Mouse (Mus musculus) erythroblast, embryonic 14.5 days (primary cell): ENCODE results near the gene Cmtr1. TPM values are rescaled to one million over a fixed set of nuclear protein-coding genes. Genes with fewer than 3 reads are reported as not detected.

Source experiments
- H3K27me3 ChIP-seq: 2 replicates; pipeline ENCODE4 v1.6.1; 2012; ENCODE audit warnings: inconsistent platforms; ENCODE audit not compliant: control insufficient read depth
- H3K36me3 ChIP-seq: 2 replicates; pipeline ENCODE4 v1.6.1; 2012; ENCODE audit warnings: mild to moderate bottlenecking, inconsistent platforms; ENCODE audit not compliant: control insufficient read depth
- H3K4me1 ChIP-seq: 2 replicates; pipeline ENCODE4 v1.6.1; 2012; ENCODE audit warnings: inconsistent platforms; ENCODE audit not compliant: control insufficient read depth
- H3K4me3 ChIP-seq: replicated peaks from 2 replicates; pipeline ENCODE3; 2012; ENCODE audit warnings: moderate library complexity, mild to moderate bottlenecking, inconsistent platforms
- H3K9me3 ChIP-seq: 2 replicates; pipeline ENCODE4 v1.6.1; 2012; ENCODE audit warnings: low read length, inconsistent platforms, mixed read lengths; ENCODE audit not compliant: control insufficient read depth
- GATA1 ChIP-seq: IDR thresholded peaks from 2 replicates; pipeline ENCODE4 v1.6.1; 2012; ENCODE audit warnings: low read length, inconsistent platforms, mixed read lengths
- TAL1 ChIP-seq: IDR thresholded peaks from 3 replicates; pipeline ENCODE4 v1.6.1; 2012; ENCODE audit warnings: low read length, inconsistent platforms, mixed read lengths
- polyA plus RNA-seq: library from polyadenylated mRNA; stranded (reverse); fragments of >175 nt; gene quantifications from 2 replicates; pipeline ENCODE4 v1.2.3, GENCODE M21; 2012

Gene Cmtr1
- polyA plus RNA-seq, 1 experiment = 4.5 TPM

DNA sequence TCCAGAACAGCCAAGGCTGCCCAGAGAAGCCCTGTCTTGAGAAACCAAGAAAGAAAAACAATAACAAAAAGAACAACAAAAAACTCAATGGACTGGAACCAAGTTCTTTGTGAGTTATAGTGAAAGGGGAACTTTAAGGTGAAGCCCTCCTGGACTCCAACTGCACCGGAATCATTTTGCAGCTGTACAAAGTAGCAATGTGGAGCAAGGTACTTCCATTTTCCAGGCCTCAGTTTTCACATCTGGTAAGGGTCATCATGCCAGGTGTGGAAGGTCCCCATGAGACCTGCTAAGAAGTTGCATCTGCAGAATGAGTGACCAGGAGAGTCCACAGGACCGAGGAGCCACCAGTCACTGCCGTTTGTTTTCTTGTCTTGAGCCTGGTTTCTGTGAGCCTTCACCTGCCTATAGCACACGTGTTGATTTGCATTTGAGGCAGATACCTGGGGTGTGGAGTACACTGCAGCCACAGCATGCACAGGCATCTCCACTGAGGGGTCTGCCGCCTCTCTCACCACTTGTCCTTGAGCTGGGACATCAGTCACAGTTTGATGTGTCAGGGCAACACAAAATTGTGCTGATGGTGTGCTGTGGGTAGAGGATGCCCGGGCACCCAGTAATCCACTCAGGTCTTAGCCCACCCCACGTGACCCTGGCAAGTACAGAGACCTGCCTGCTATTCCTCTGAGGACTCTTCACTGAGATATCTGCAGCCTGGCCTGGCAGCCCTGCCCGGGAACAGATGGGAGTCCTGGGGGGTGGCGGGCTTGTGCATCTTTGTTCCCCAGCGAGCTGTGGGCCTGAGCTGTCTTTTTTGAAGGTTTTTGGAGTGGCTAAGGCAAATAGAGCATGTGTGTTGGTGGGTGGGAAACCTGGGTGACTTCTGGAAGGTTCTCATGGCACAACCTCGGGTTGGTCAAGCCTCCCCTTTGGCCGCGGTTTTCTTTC, 59.5 kb downstream of the Cmtr1 start:
- Histone ChIP-seq H3K36me3 (peaks cover under 1% of the 10 kb centered on the region), H3K9me3 (no peaks in the 10 kb centered on the region)
- TF ChIP-seq TAL1 (no peak), GATA1 (no peak)

DNA sequence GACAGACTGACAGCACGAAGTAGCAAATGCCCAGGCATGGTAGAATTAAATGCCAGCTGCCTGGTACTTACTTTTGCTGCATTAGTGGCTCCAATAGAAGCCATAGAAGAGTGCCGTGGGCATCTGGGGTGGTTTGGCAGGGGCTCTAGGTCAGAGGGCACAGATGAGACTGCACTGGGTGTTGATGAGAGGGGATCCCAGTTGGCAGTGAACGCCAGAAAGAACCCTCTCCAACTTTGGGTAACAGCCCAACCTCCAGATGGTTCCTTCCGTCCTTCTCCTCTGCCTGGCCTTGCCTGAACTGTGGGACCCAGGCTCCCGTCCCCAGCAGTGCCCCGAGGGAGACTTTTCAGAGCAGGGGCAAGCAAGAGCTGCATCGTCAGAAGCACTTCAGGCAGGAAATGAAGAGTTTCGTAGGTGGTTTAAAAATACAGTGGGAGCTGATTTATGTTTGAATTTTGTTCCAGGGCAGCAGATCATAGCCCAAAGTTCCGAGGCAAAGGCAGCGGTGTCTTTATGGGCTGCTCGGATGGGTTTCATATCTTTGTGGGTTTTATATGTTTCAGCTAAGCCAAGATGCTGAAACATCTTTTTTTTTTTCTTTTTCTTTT, 60.5 kb downstream of the Cmtr1 start:
- no peak overlapping the region for H3K4me3 ChIP-seq
- no peaks in the 10 kb centered on the region for H3K9me3 ChIP-seq
- H3K36me3 ChIP-seq = no peaks in the 10 kb centered on the region
- TF ChIP-seq GATA1 (no peak), TAL1 (no peak)
- peaks cover 16% of the 10 kb centered on the region for H3K4me1 ChIP-seq
- peaks cover 5% of the 10 kb centered on the region for H3K27me3 ChIP-seq

More for the DNA sequence above, 59.5 kb downstream of the Cmtr1 start:
- peaks cover 5% of the 10 kb centered on the region for H3K27me3 ChIP-seq
- peaks cover 23% of the 10 kb centered on the region for H3K4me1 ChIP-seq
- H3K4me3 ChIP-seq = no peak overlapping the region

DNA sequence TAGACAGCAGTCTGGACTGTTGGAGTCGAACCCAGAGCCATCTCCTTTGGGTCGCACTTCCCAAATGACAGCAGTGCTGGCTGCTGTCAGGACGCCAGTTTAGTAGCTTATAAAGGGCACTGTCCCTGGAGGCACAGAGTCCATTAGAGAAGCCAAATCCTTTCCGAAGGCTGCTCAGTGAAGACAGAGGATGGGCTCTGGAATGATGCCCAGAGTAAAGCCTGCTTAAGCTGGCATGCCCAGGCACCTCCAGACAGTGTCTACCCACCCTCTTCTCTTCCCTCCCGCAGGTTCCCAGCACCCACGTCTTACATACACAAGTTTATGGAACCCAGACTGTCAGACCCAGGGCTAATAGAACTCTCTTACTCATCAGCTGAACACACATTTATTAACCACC, 64.2 kb downstream of the Cmtr1 start:
- TF ChIP-seq GATA1 (no peak), TAL1 (no peak)
- Histone ChIP-seq H3K36me3 (no peaks in the 10 kb centered on the region), H3K4me3 (no peak overlapping the region), H3K4me1 (peaks cover 9% of the 10 kb centered on the region), H3K9me3 (no peaks in the 10 kb centered on the region), H3K27me3 (peaks cover 8% of the 10 kb centered on the region)

DNA sequence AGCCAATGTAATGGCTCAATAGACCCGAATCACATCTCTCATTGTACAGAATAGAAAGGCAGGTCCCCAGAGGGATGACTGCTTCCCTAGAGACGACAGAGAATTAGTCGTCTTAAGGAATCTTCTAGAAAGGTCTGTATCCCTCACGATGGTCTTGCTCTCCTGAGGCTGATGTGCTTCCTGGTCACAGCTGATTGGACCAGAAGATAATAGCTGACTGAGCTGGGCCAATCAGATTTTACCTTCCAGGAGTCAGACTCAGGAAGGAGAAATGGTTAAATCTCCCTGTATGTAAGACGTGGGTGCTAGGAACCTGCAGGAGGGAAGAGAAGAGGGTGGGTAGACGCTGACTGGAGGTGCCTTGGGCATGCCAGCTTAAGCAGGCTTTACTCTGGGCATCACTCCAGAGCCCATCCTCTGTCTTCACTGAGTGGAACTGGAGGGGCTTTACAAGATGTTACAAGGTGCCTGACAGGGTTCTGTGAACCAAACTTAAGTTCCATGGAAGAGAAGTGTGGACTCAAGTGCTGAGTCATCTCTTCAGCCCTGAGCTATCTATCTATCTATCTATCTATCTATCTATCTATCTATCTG, 64.7 kb downstream of the Cmtr1 start:
- TF ChIP-seq GATA1 (no peak), TAL1 (no peak)
- no peaks in the 10 kb centered on the region for H3K36me3 ChIP-seq
- H3K27me3 ChIP-seq = peaks cover 8% of the 10 kb centered on the region
- H3K9me3 ChIP-seq = no peaks in the 10 kb centered on the region
- H3K4me3 ChIP-seq = no peak overlapping the region
- H3K4me1 ChIP-seq = peaks cover 9% of the 10 kb centered on the region

DNA sequence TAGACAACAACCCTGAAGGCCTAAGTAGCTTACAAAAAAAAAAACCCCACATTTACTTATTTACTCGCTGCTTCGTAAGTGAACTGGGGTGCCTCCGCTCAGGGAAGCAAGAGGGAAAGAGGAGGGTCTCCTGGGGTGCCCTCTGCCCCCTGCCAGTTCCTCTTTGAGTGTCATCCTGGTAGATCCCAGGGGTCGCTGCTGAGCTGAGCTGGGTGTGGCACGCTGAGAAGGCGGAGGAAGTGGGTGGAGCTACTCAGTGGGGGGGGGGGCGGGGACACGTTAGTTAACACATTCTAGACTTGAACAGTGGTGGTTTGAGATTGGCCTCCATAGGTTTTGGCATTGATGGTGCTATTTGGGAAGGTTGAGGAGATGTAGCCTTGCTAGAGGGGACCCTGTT, 67.7 kb downstream of the Cmtr1 start:
- TF ChIP-seq TAL1 (no peak), GATA1 (no peak)
- Histone ChIP-seq H3K4me1 (peaks cover 21% of the 10 kb centered on the region), H3K4me3 (no peak overlapping the region), H3K36me3 (no peaks in the 10 kb centered on the region), H3K27me3 (peaks cover 3% of the 10 kb centered on the region), H3K9me3 (no peaks in the 10 kb centered on the region)

DNA sequence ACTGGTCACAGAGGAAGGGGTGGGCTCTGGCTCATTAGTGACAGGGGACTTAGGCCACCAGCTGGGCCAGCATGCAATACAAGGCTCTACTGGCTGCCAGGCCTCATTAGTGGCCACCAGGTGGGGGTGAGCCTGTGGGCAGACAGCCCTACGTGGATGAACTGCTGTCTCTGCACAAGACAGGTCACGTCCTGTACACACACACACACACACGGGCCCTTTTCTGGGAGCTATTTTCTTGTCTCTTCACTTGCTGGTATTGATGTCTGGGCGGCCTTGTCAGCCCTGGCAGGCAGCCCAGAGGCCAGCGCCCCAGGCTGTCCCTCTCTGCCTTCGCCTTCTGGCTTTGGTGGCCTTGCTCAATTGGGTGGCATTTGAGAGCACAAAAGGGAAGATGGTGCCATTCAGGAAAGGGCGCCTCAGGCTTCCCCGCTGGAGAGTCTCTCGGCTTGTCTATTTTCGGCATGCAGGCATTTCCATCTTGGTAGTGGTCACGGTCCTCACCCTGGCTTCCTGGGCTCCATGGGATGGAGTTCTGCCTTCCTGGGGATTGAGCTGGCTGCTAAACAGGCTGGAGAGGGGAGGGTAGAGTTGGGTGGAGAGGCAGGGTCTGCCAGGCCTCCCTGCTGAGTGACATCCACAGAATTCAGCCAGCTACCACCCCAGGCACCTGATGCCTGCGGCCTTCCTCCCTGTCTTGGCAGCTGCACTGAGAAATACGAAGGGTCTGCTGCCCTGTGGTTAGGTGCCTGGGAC, 70.3 kb downstream of the Cmtr1 start:
- Histone ChIP-seq H3K27me3 (peaks cover 3% of the 10 kb centered on the region), H3K36me3 (no peaks in the 10 kb centered on the region), H3K9me3 (no peaks in the 10 kb centered on the region), H3K4me1 (peaks cover 29% of the 10 kb centered on the region), H3K4me3 (no peak overlapping the region)
- no peak for TF ChIP-seq TAL1
- TF ChIP-seq GATA1 = no peak

DNA sequence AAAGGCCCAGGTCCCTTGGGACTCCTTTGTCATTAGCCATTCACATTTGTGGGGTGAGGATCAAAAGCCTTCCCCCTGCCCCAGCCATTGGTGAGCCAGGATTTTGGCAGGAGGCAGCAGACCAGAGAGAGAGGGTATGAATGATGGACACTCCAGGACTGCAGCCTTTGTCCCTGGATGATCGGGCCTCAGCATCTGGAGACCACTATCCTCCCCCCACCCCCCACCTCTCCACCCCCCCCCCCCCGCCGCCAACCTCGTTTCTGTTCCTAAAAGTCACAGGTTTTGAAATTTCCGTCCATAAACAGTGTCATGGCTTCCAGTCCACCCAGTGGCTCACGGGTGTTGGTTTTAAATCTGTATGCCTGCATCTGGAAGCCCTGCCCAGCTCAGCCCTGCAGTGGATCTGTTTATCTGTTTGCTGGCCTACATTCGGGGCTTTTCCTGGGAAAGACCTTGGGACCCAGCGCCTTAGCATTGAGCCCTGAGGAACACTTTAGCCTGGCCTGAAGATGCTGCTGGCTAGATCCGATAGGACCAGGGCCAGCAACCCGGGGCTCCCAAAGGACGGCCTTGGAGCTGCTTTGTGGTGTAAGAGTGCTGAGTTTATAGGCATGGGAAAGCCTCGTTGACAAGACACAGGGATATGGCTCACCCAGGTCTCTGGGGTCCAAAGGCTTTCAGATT, 71.0 kb downstream of the Cmtr1 start:
- Histone ChIP-seq H3K36me3 (no peaks in the 10 kb centered on the region), H3K4me3 (no peak overlapping the region), H3K4me1 (peaks cover 26% of the 10 kb centered on the region)

DNA sequence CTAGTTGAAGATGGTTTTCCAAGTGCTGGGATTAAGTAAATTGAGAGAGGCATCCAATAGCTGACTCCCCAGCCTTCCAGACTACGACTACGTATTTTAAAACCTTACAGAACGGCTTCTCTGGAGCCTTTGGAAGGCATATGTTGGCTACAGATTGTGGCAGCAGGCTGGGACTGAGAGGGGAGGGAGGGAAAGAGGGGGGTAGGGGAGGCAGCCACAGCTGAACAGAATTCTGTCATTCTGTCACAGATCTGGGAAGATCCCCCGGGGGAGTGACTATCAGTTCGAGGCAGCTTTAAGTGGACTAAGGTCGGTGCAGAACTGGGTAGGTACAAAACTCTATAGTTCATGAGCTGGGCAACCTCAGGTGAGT, 71.5 kb downstream of the Cmtr1 start:
- Histone ChIP-seq H3K9me3 (no peaks in the 10 kb centered on the region), H3K4me3 (no peak overlapping the region), H3K4me1 (peaks cover 26% of the 10 kb centered on the region), H3K27me3 (peaks cover under 1% of the 10 kb centered on the region), H3K36me3 (no peaks in the 10 kb centered on the region)
- TF ChIP-seq TAL1 (no peak), GATA1 (no peak)

More for the DNA sequence above, 71.0 kb downstream of the Cmtr1 start:
- TF ChIP-seq GATA1 = no peak
- TF ChIP-seq TAL1 = no peak
- H3K27me3 ChIP-seq = peaks cover 3% of the 10 kb centered on the region
- no peaks in the 10 kb centered on the region for H3K9me3 ChIP-seq
